Mouse (Mus musculus): ENCODE data around the gene Nmnat2.
"Not testable (repeated sequence)": the region's sequence is repeated elsewhere in the genome, so short reads cannot be mapped to it uniquely, and the experiment has no call there.

The Nmnat2 gene

GRCm38 (mm10) chr1:153051474-153051873, 96.7 kb downstream of the Nmnat2 start:
- in situ Hi-C loops (cut with MboI; ENCODE audit: low sequenced_read_pairs) = no loop called here

- in situ Hi-C loops (cut with MboI; ENCODE audit: low sequenced_read_pairs) = no loop called here
These were observed 98.8 kb downstream of the Nmnat2 start for GRCm38 (mm10) chr1:153053619-153054018.

- in situ Hi-C loops (cut with MboI; ENCODE audit: low sequenced_read_pairs) = no loop called here
These were observed 99.5 kb downstream of the Nmnat2 start for GRCm38 (mm10) chr1:153054112-153054821.

GRCm38 (mm10) chr1:153058290-153058689, 103.5 kb downstream of the Nmnat2 start:
- in situ Hi-C loops (cut with MboI; ENCODE audit: low sequenced_read_pairs) = no loop called here

- in situ Hi-C loops (cut with MboI; ENCODE audit: low sequenced_read_pairs) = no loop called here
These were observed 104.8 kb downstream of the Nmnat2 start for GRCm38 (mm10) chr1:153059626-153060025.

GRCm38 (mm10) chr1:153062547-153062946, 107.8 kb downstream of the Nmnat2 start:
- in situ Hi-C loops (cut with MboI; ENCODE audit: low sequenced_read_pairs) = no loop called here

- in situ Hi-C loops (cut with MboI; ENCODE audit: low sequenced_read_pairs) = no loop called here
These were observed 110.1 kb downstream of the Nmnat2 start for GRCm38 (mm10) chr1:153064784-153065390.

- in situ Hi-C loops (cut with MboI; ENCODE audit: low sequenced_read_pairs) = no loop called here
These were observed 110.9 kb downstream of the Nmnat2 start for GRCm38 (mm10) chr1:153065473-153066386.

GRCm38 (mm10) chr1:153066387-153066781, 111.6 kb downstream of the Nmnat2 start:
- in situ Hi-C loops (cut with MboI; ENCODE audit: low sequenced_read_pairs) = no loop called here

GRCm38 (mm10) chr1:153071563-153071962, 116.8 kb downstream of the Nmnat2 start:
- in situ Hi-C loops (cut with MboI; ENCODE audit: low sequenced_read_pairs) = no loop called here

- in situ Hi-C loops (cut with MboI; ENCODE audit: low sequenced_read_pairs) = no loop called here
These were observed 117.2 kb downstream of the Nmnat2 start for GRCm38 (mm10) chr1:153071995-153072394.

GRCm38 (mm10) chr1:153072711-153073110, 117.9 kb downstream of the Nmnat2 start:
- in situ Hi-C loops (cut with MboI; ENCODE audit: low sequenced_read_pairs) = no loop called here

GRCm38 (mm10) chr1:153073441-153073840, 118.6 kb downstream of the Nmnat2 start:
- in situ Hi-C loops (cut with MboI; ENCODE audit: low sequenced_read_pairs) = no loop called here

- in situ Hi-C loops (cut with MboI; ENCODE audit: low sequenced_read_pairs) = no loop called here
These were observed 120.4 kb downstream of the Nmnat2 start for GRCm38 (mm10) chr1:153075087-153075736.

- in situ Hi-C loops (cut with MboI; ENCODE audit: low sequenced_read_pairs) = no loop called here
These were observed 121.2 kb downstream of the Nmnat2 start for GRCm38 (mm10) chr1:153075955-153076354.

- in situ Hi-C loops (cut with MboI; ENCODE audit: low sequenced_read_pairs) = not testable (repeated sequence)
These were observed 128.4 kb downstream of the Nmnat2 start for GRCm38 (mm10) chr1:153083233-153083632.

GRCm38 (mm10) chr1:153084191-153084590, 129.4 kb downstream of the Nmnat2 start:
- in situ Hi-C loops (cut with MboI; ENCODE audit: low sequenced_read_pairs) = no loop called here

GRCm38 (mm10) chr1:153085198-153085597, 130.4 kb downstream of the Nmnat2 start:
- in situ Hi-C loops (cut with MboI; ENCODE audit: low sequenced_read_pairs) = no loop called here

GRCm38 (mm10) chr1:153087771-153088170, 133.0 kb downstream of the Nmnat2 start:
- in situ Hi-C loops (cut with MboI; ENCODE audit: low sequenced_read_pairs) = no loop called here

- in situ Hi-C loops (cut with MboI; ENCODE audit: low sequenced_read_pairs) = no loop called here
These were observed 135.3 kb downstream of the Nmnat2 start for GRCm38 (mm10) chr1:153090081-153090480.

- in situ Hi-C loops (cut with MboI; ENCODE audit: low sequenced_read_pairs) = no loop called here
These were observed 136.0 kb downstream of the Nmnat2 start for GRCm38 (mm10) chr1:153090807-153091206.
